Mouse (Mus musculus) right cerebral cortex, adult 2 months (tissue): ENCODE data around the gene Lcn8.
"Not testable (repeated sequence)": the region's sequence is repeated elsewhere in the genome, so short reads cannot be mapped to it uniquely, and the experiment has no call there.

Experiments
- DNase-seq, 2 experiments: peaks; one replicate each; pipeline ENCODE4 v3.0.0; 2021 to 2022; ENCODE audit warnings: low spot score in 2 of 2

Lcn8 gene

GRCm38 (mm10) chr2:25664125-25664524, 11.2 kb downstream of the Lcn8 start:
- no peak for DNase-seq

DNA sequence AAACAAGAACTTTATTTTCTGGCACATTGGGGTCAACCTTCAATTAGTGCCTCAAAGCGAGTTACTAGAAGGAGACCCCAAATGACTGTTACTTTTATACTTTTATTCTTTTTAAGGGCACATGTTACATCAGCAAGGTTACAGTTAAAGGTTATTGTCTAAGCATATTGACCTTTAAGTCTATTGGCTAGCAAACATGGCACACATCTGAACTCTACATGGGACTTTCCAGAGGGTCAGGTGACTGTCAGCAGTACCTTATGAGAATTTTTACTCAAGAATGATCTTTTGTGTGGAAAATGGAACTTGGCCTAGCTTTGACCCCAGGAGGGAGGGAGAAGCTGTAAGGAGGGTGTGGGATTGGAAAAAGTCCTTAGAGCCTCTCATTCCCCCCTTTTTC, 13.6 kb downstream of the Lcn8 start:
- DNase-seq: no peak

DNA sequence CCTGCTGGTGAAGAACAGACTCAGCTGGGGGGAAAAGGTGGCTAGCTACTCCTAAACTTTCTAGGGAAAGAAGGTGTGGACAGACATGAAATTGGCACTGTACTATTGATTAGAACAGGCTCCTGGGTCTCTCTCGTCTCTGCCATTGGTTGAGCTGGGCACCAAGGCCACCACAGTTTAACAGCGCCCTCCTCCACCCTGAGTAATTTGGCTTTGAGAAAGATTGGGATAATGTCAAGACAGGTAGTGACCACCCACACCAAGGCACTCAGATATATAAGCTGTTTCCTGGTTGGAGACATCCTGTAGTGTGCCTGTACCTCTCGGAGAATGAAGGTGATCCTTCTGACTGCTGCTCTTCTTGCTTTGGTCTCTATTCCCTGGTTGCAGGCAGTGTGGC, 23.6 kb downstream of the Lcn8 start, which contains the start of gene Lcn6:
Gene Lcn6, plus strand, starts transcription at position 301 of the 400 bp plus-strand sequence.
- no peak for DNase-seq

DNA sequence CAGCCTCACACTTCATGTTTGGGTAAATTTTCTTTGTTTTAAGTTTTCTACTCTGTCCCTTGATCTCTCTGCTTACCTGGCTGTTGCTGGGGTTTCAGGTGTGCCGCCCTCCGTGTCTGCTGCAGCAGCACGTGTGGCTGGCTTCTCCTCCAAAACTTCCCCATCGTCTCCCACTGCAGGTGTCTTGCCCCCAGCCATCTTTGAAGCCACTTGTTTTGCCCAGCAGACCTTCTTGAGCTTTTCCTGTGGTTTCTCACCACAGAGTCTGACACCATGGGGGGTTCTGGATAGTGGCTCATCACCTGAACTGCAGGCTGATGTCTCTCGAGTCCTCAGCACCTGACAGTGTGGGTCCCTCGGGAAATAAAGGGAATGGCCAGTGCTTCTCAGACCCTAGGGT, 26.6 kb downstream of the Lcn8 start:
- no peak for DNase-seq

DNA sequence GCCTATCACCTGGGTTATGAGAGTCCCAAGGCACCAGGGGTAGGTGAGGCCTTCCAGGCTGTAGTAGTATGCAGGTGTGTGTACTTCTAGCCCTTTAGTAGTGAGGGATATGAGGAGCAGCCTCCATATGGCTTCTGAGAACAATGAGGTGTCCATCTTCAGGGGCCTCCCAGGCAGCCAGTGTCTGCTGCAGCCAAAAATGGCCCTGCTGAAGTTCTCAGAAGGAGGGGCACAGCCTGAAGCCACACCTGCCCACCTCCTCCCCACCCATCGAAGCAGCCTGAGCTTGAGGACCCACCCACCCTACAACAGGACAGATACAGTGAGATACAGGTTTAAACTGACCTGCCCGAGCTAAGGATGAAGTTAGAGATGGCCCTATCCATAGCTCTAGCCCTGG, 29.5 kb downstream of the Lcn8 start, which contains the start of gene Lcn10:
Gene Lcn10, plus strand, starts transcription at position 301 of the 400 bp plus-strand sequence.
- no peak for DNase-seq

- DNase-seq: no peak
Observed at GRCm38 (mm10) chr2:25686941-25687340, 34.0 kb downstream of the Lcn8 start.

DNA sequence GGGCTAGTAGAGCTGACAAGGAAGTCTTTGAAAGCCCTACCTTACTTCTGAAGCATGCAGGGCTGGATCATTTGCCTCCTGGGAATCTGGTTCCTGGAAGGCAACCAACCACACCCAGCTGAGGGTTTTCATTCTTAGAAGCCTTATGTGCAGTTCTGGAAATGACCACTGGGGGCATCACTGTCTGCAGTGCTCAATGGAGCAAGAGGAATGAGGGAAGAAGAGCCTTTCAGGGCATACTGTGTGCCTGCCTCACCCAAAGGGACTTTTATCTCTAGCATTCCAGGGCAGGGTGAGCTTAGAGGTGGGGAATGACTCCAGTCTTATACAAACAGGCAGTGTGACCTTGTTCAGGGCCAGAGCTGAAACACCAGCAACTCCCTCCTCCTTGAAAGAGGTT, 41.7 kb downstream of the Lcn8 start:
- peak; percentile 52 to 67 for DNase-seq

GRCm38 (mm10) chr2:25696951-25697350, 44.0 kb downstream of the Lcn8 start:
- no peak for DNase-seq

- DNase-seq: no peak
Observed at GRCm38 (mm10) chr2:25698696-25699095, 45.8 kb downstream of the Lcn8 start.

DNA sequence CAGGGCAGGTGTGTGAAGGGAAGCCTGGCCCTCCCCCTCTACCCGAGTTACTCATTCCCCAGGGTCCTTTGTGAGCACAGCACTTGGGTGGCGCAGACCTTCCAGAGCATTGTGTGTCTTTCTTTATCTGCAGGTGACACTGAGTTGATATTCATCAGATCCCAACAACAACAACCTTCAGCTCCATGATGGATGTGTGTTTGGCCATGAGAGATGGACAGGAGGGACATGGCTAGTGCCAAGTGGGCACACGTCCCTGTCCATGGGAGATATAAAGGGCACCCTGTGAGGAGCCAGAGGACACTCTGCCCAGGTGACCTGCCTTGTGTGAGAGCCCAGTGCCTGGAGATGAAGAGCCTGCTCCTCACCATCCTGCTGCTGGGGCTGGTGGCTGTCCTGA, 46.8 kb downstream of the Lcn8 start, which contains the start of gene Obp2a:
Gene Obp2a, plus strand, starts transcription at position 301 of the 400 bp plus-strand sequence.
- DNase-seq: not testable (repeated sequence)

GRCm38 (mm10) chr2:25701001-25701400, 48.1 kb downstream of the Lcn8 start:
- DNase-seq: no peak

DNA sequence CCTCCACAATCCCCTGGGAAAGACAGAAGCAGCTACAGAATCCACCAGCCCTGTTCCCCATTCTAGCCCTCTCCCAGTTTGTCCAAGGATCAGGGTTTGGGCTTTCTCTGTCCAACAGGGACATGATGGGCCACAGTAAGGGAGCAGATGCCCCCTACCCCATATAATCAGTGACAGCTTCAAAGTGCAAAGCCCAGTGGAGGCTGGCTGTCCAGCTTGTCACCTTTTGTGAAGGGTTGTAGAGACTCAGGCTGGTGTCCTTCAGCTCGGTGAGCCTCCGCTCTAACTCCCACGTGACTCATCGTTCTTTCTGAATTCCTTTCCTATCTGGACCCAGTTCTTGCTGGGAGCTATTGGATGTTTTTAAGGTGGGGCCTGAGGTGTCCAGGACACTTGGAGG, 50.8 kb downstream of the Lcn8 start:
- DNase-seq: no peak
